Mouse (Mus musculus): ENCODE data around the gene Pde11a.

The Pde11a gene

GRCm38 (mm10) chr2:76052897-76053505 lies 285.6 kb downstream of the Pde11a start:
- no peak for DNase-seq (ENCODE audit: low spot score)

GRCm38 (mm10) chr2:76051385-76051784 lies 287.2 kb downstream of the Pde11a start:
- no peak for DNase-seq (ENCODE audit: low spot score)

GRCm38 (mm10) chr2:76050911-76051310 lies 287.7 kb downstream of the Pde11a start:
- no peak for DNase-seq (ENCODE audit: low spot score)

GRCm38 (mm10) chr2:76050092-76050491 lies 288.5 kb downstream of the Pde11a start:
- no peak for DNase-seq (ENCODE audit: low spot score)

GRCm38 (mm10) chr2:76049529-76049928 lies 289.0 kb downstream of the Pde11a start:
- DNase-seq (ENCODE audit: low spot score): no peak

GRCm38 (mm10) chr2:76047740-76048139 lies 290.8 kb downstream of the Pde11a start:
- no peak for DNase-seq (ENCODE audit: low spot score)

GRCm38 (mm10) chr2:76042210-76042609 lies 296.4 kb downstream of the Pde11a start:
- no peak for DNase-seq (ENCODE audit: low spot score)

GRCm38 (mm10) chr2:76040116-76040515 lies 298.5 kb downstream of the Pde11a start:
- DNase-seq (ENCODE audit: low spot score): no peak

GRCm38 (mm10) chr2:76030080-76030479 lies 308.5 kb downstream of the Pde11a start:
- DNase-seq (ENCODE audit: low spot score): no peak

- DNase-seq (ENCODE audit: low spot score): no peak
Observed at GRCm38 (mm10) chr2:76029081-76029901, 309.3 kb downstream of the Pde11a start.

GRCm38 (mm10) chr2:76016890-76017289 lies 321.7 kb downstream of the Pde11a start:
- no peak for DNase-seq (ENCODE audit: low spot score)

GRCm38 (mm10) chr2:76016136-76016535 lies 322.4 kb downstream of the Pde11a start:
- no peak for DNase-seq (ENCODE audit: low spot score)

- no peak for DNase-seq (ENCODE audit: low spot score)
Observed at GRCm38 (mm10) chr2:76015460-76015859, 323.1 kb downstream of the Pde11a start.

GRCm38 (mm10) chr2:76014659-76015058 lies 323.9 kb downstream of the Pde11a start:
- DNase-seq (ENCODE audit: low spot score): no peak

GRCm38 (mm10) chr2:76006194-76006593 lies 332.4 kb downstream of the Pde11a start:
- no peak for DNase-seq (ENCODE audit: low spot score)

GRCm38 (mm10) chr2:76002899-76003298 lies 335.7 kb downstream of the Pde11a start:
- no peak for DNase-seq (ENCODE audit: low spot score)

- DNase-seq (ENCODE audit: low spot score): peak; percentile 29
Observed at GRCm38 (mm10) chr2:76001392-76001791, 337.2 kb downstream of the Pde11a start.

- no peak for DNase-seq (ENCODE audit: low spot score)
Observed at GRCm38 (mm10) chr2:75999636-76000035, 338.9 kb downstream of the Pde11a start.

- no peak for DNase-seq (ENCODE audit: low spot score)
Observed at GRCm38 (mm10) chr2:75998692-75999091, 339.9 kb downstream of the Pde11a start.

GRCm38 (mm10) chr2:75997726-75998125 lies 340.8 kb downstream of the Pde11a start:
- DNase-seq (ENCODE audit: low spot score): no peak

GRCm38 (mm10) chr2:75994841-75995240 lies 343.7 kb downstream of the Pde11a start:
- no peak for DNase-seq (ENCODE audit: low spot score)

GRCm38 (mm10) chr2:75991581-75992205 lies 346.9 kb downstream of the Pde11a start:
- DNase-seq (ENCODE audit: low spot score): no peak

All from c-Kit-positive CD71-positive TER-119-positive erythroid progenitor cells, embryonic 14.5 days (primary cell).